ENCODE assay signal across 10 mouse cellular contexts in genomic region chr4:62361997-62362396, GRCm38 (mm10). TPM values are rescaled to one million over a fixed set of nuclear protein-coding genes. Genes with fewer than 3 reads are reported as not detected.
A peak's percentile ranks its signal among the peaks of the same experiment; 100 is the strongest.
DNase-seq lines count a peak whose midpoint lies in the region; ATAC-seq and TF ChIP-seq lines count a peak whose summit lies in the region.
"Had no signal": no experiment of that assay in that cellular context is flagged by ENCODE, and none has a peak within 500 bp of the region (broad histone marks: within the 10 kb centered on the region; RNA-seq: fewer than 3 reads in every experiment).

No protein-coding gene starts in this region.

- 58% methylated on average over 1 of the region's 1 CpGs for WGBS in heart, adult 2 months
- WGBS in hindbrain, embryonic 10.5 days, result 96% methylated on average over 1 of the region's 1 CpGs
- 82% methylated on average over 1 of the region's 1 CpGs for WGBS in liver, embryonic 15.5 days (ENCODE audit: insufficient replicate concordance)

- no peak for TF ChIP-seq POLR2A in heart, adult 2 months (IDR thresholded peaks at IDR 0.05; ENCODE audit: insufficient read depth, low read depth, low read length)

- H3K9ac ChIP-seq in heart, adult 2 months (ENCODE audit: low read depth, low read length), result no peak overlapping the region
- H3K9ac ChIP-seq in liver, embryonic 15.5 days, result peak overlapping the region; percentile 77

- H3K4me1 ChIP-seq in heart, adult 2 months (ENCODE audit: control insufficient read depth, insufficient read depth, low read length), result peaks cover 2% of the 10 kb centered on the region; the same call in 1 of the 2 replicates
- H3K4me1 ChIP-seq in hindbrain, embryonic 10.5 days (replicated peaks), result peaks cover 23% of the 10 kb centered on the region
- H3K4me1 ChIP-seq in liver, embryonic 15.5 days (replicated peaks), result peaks cover 60% of the 10 kb centered on the region

- DNase-seq in heart, adult 2 months, result no peak
- no peak for DNase-seq in heart, postnatal 14 days
- DNase-seq in A20 (ENCODE audit: low read depth, low spot score), result peak; percentile 49
- no peak for DNase-seq in hindbrain, embryonic 10.5 days (ENCODE audit: low spot score)
- DNase-seq in thymus, postnatal 25 days, result no peak
- DNase-seq in frontal cortex, postnatal 10 days (ENCODE audit: low spot score in 2 of 2), result no peak
- DNase-seq in ovary, postnatal 14 days (ENCODE audit: low spot score), result no peak
- DNase-seq: adrenal gland, postnatal 10 days; layer of hippocampus, adult 9-11 months had no signal

- TF ChIP-seq CTCF in heart, adult 2 months (IDR thresholded peaks at IDR 0.05), result no peak

- H3K36me3 ChIP-seq in heart, adult 2 months (ENCODE audit: control insufficient read depth, insufficient read depth, low read length), result peaks cover 8% of the 10 kb centered on the region
- H3K36me3 ChIP-seq in hindbrain, embryonic 10.5 days, result no peaks in the 10 kb centered on the region
- H3K36me3 ChIP-seq in liver, embryonic 15.5 days (replicated peaks), result peaks cover 1% of the 10 kb centered on the region

- H3K79me2 ChIP-seq in heart, adult 2 months (replicated peaks; ENCODE audit: control insufficient read depth, insufficient read depth, low read length), result peaks cover 2% of the 10 kb centered on the region

- no peaks in the 10 kb centered on the region for H3K27me3 ChIP-seq in heart, adult 2 months (ENCODE audit: control insufficient read depth, insufficient read depth, low read length)
- H3K27me3 ChIP-seq in hindbrain, embryonic 10.5 days (ENCODE audit: insufficient read depth, poor library complexity, severe bottlenecking), result no peaks in the 10 kb centered on the region
- H3K27me3 ChIP-seq in liver, embryonic 15.5 days, result no peaks in the 10 kb centered on the region

- H3K27ac ChIP-seq in heart, adult 2 months, result no peak overlapping the region; the same call in 1 of the 2 replicates
- peak overlapping the region; percentile 8; the same call in 1 of the 2 replicates for H3K27ac ChIP-seq in hindbrain, embryonic 10.5 days
- 0 out of 2 replicates have a peak overlapping the region, but pooled peaks have one; percentile 79 for H3K27ac ChIP-seq in liver, embryonic 15.5 days (replicated peaks)

- intact Hi-C loops in heart, adult 2 months (cut with DNase I), result loop anchor here (5.0 kb wide), 1 partner anchor 155 kb away; the partner anchor contains the start of gene Alad
- intact Hi-C loops in heart, postnatal 14 days (cut with DNase I), result loop anchor here (2.0 kb wide), 1 partner anchor 45 kb away; no protein-coding TSS in a partner anchor

- ATAC-seq in liver, embryonic 15.5 days (ENCODE audit: insufficient read depth), result no peak

- 0 out of 2 replicates have a peak overlapping the region, but pooled peaks have one; percentile 2 for H3K4me3 ChIP-seq in heart, adult 2 months
- H3K4me3 ChIP-seq in hindbrain, embryonic 10.5 days, result peak overlapping the region; percentile 64
- peak overlapping the region; percentile 91 for H3K4me3 ChIP-seq in liver, embryonic 15.5 days (replicated peaks)

- H3K9me3 ChIP-seq in hindbrain, embryonic 10.5 days, result no peaks in the 10 kb centered on the region
- no peaks in the 10 kb centered on the region for H3K9me3 ChIP-seq in liver, embryonic 15.5 days (replicated peaks)

- H3K4me2 ChIP-seq in liver, embryonic 15.5 days, result peak overlapping the region; percentile 96

- no peak for TF ChIP-seq EP300 in heart, adult 2 months (IDR thresholded peaks at IDR 0.05; ENCODE audit: insufficient read depth, low read depth, low read length)

RNA-seq across cellular contexts. Expression of gene Slc31a1, which starts 1.5 kb away (rescaled TPM):
- total RNA-seq in heart, adult 2 months (2021), result 10 to 100 TPM; 17.4 to 19.1 TPM
- polyA plus RNA-seq in heart, adult 2 months (2012; rRNA removed), result 14.8 and 25.5 TPM in 2 replicates
- 10 to 100 TPM; 25.9 to 28.5 TPM for total RNA-seq in heart, postnatal 14 days (2021)
- polyA plus RNA-seq in hindbrain, embryonic 10.5 days (2016; fragmentation: Nextera tagmentation; extraction: Ambion mirVana), result 48.5 and 53.9 TPM in 2 replicates
- polyA plus RNA-seq in liver, embryonic 15.5 days (2015; fragmentation: Nextera tagmentation; extraction: Ambion mirVana), result 51.4 and 57.0 TPM in 2 replicates

RNA-seq across cellular contexts. Expression of gene Fkbp15, which starts 1.6 kb away (rescaled TPM):
- total RNA-seq in heart, adult 2 months (2021), result 10 to 100 TPM; 16.6 to 19.6 TPM
- polyA plus RNA-seq in heart, adult 2 months (2012; rRNA removed), result 14.7 and 19.4 TPM in 2 replicates
- 10 to 100 TPM; 19.5 to 23.6 TPM for total RNA-seq in heart, postnatal 14 days (2021)
- 20.3 and 21.8 TPM in 2 replicates for polyA plus RNA-seq in hindbrain, embryonic 10.5 days (2016; fragmentation: Nextera tagmentation; extraction: Ambion mirVana)
- 14.1 and 15.6 TPM in 2 replicates for polyA plus RNA-seq in liver, embryonic 15.5 days (2015; fragmentation: Nextera tagmentation; extraction: Ambion mirVana)

RNA-seq across cellular contexts. Expression of gene Cdc26, which starts 46.4 kb away (rescaled TPM):
- total RNA-seq in heart, adult 2 months (2021), result 10 to 100 TPM; 44.6 to 47.7 TPM
- 23.8 and 49.8 TPM in 2 replicates for polyA plus RNA-seq in heart, adult 2 months (2012; rRNA removed)
- 10 to 100 TPM; 42.3 to 44.4 TPM for total RNA-seq in heart, postnatal 14 days (2021)
- polyA plus RNA-seq in hindbrain, embryonic 10.5 days (2016; fragmentation: Nextera tagmentation; extraction: Ambion mirVana), result 176 and 179 TPM in 2 replicates
- 53.5 and 57.4 TPM in 2 replicates for polyA plus RNA-seq in liver, embryonic 15.5 days (2015; fragmentation: Nextera tagmentation; extraction: Ambion mirVana)

RNA-seq across cellular contexts. Expression of gene Prpf4, which starts 46.6 kb away (rescaled TPM):
- 1 to 10 TPM; 9.9 TPM for total RNA-seq in heart, adult 2 months (2021)
- 7.4 and 11.3 TPM in 2 replicates for polyA plus RNA-seq in heart, adult 2 months (2012; rRNA removed)
- total RNA-seq in heart, postnatal 14 days (2021), result 10 to 100 TPM in 1 of 2 experiments, 1 to 10 TPM in 1; 9.7 to 10.7 TPM
- polyA plus RNA-seq in hindbrain, embryonic 10.5 days (2016; fragmentation: Nextera tagmentation; extraction: Ambion mirVana), result 26.8 and 35.2 TPM in 2 replicates
- polyA plus RNA-seq in liver, embryonic 15.5 days (2015; fragmentation: Nextera tagmentation; extraction: Ambion mirVana), result 9.1 and 9.3 TPM in 2 replicates

Comparison
In these comparisons a context has a peak if more than half of its experiments do, and no peak if none do; other contexts are left out.
1. H3K4me3 ChIP-seq: peak in every context shown above with its lines; median percentile 91 in liver, embryonic 15.5 days; 64 in hindbrain, embryonic 10.5 days; 2 in heart, adult 2 months.